Comparison of ENCODE assay signal across 11 mouse cellular contexts in genomic region chr10:66914288-66914975, GRCm38 (mm10).
DNase-seq lines count a peak whose midpoint lies in the region; ATAC-seq and TF ChIP-seq lines count a peak whose summit lies in the region.
"Had no signal": no experiment of that assay in that cellular context is flagged by ENCODE, and none has a peak within 500 bp of the region (broad histone marks: within the 10 kb centered on the region; RNA-seq: fewer than 3 reads in every experiment).

No protein-coding gene starts in this region.

- no peak for DNase-seq in stomach, postnatal 0 days (ENCODE audit: low spot score)
- DNase-seq in limb, embryonic 10.5 days (ENCODE audit: low spot score): no peak
- DNase-seq in layer of hippocampus, adult 9-10 months (ENCODE audit: low spot score): no peak
- no peak for DNase-seq in cerebellum, adult 8-10 months

- ATAC-seq in stomach, embryonic 14.5 days (ENCODE audit: insufficient number of reproducible peaks, insufficient read depth, low FRiP score, low read depth): no peak
- ATAC-seq in stomach, postnatal 0 days (ENCODE audit: low FRiP score, low TSS enrichment): no peak
- no peak for ATAC-seq in forebrain, embryonic 15.5 days (replicated peaks)
- ATAC-seq in activated CD4-positive, CD25-positive, alpha-beta regulatory T cell, adult 4 months: no peak
- ATAC-seq in megakaryocyte, adult 5-6 weeks (ENCODE audit: poor library complexity, severe bottlenecking): no peak
- ATAC-seq: Patski had no signal

- peaks cover 23% of the 10 kb centered on the region for H3K4me1 ChIP-seq in stomach, embryonic 14.5 days (ENCODE audit: control insufficient read depth, insufficient read depth, low read length)
- peaks cover 5% of the 10 kb centered on the region for H3K4me1 ChIP-seq in stomach, postnatal 0 days (replicated peaks; ENCODE audit: control insufficient read depth, insufficient read depth)
- H3K4me1 ChIP-seq in forebrain, embryonic 15.5 days: peaks cover 30% of the 10 kb centered on the region
- H3K4me1 ChIP-seq in limb, embryonic 10.5 days: peaks cover 50% of the 10 kb centered on the region

- peak overlapping the region; percentile 52; the same call in 1 of the 2 replicates for H3K27ac ChIP-seq in stomach, embryonic 14.5 days (ENCODE audit: low read length)
- H3K27ac ChIP-seq in stomach, postnatal 0 days (replicated peaks): no peak overlapping the region
- peak overlapping the region; percentile 5; the same call in 1 of the 2 replicates for H3K27ac ChIP-seq in forebrain, embryonic 15.5 days (replicated peaks)
- peak overlapping the region; percentile 51 for H3K27ac ChIP-seq in limb, embryonic 10.5 days
- H3K27ac ChIP-seq: embryonic facial prominence, embryonic 13.5 days; intestine, embryonic 15.5 days had no signal

- no peaks in the 10 kb centered on the region for H3K27me3 ChIP-seq in stomach, embryonic 14.5 days (ENCODE audit: control insufficient read depth, insufficient read depth, low read length)
- H3K27me3 ChIP-seq in stomach, postnatal 0 days (ENCODE audit: control insufficient read depth, insufficient read depth, low read length): no peaks in the 10 kb centered on the region
- H3K27me3 ChIP-seq in forebrain, embryonic 15.5 days: no peaks in the 10 kb centered on the region
- H3K27me3 ChIP-seq in limb, embryonic 10.5 days (ENCODE audit: low read depth, poor library complexity, severe bottlenecking): no peaks in the 10 kb centered on the region
- H3K27me3 ChIP-seq: embryonic facial prominence, embryonic 13.5 days; intestine, embryonic 15.5 days; Patski had no signal

- no peak overlapping the region for H3K4me3 ChIP-seq in stomach, embryonic 14.5 days (ENCODE audit: low read depth, low read length)
- no peak overlapping the region for H3K4me3 ChIP-seq in stomach, postnatal 0 days (ENCODE audit: low read depth, low read length)
- H3K4me3 ChIP-seq in forebrain, embryonic 15.5 days: no peak overlapping the region
- H3K4me3 ChIP-seq in limb, embryonic 10.5 days: no peak overlapping the region
- H3K4me3 ChIP-seq: embryonic facial prominence, embryonic 13.5 days; intestine, embryonic 15.5 days had no signal

- TF ChIP-seq EP300 in stomach, postnatal 0 days (optimal IDR thresholded peaks at IDR 0.05): no peak

- H3K9me3 ChIP-seq in stomach, embryonic 14.5 days (ENCODE audit: control insufficient read depth, low read depth, low read length): no peaks in the 10 kb centered on the region
- no peaks in the 10 kb centered on the region for H3K9me3 ChIP-seq in stomach, postnatal 0 days (ENCODE audit: control insufficient read depth, low read length)
- H3K9me3 ChIP-seq in forebrain, embryonic 15.5 days: no peaks in the 10 kb centered on the region
- H3K9me3 ChIP-seq in limb, embryonic 10.5 days (replicated peaks): no peaks in the 10 kb centered on the region
- H3K9me3 ChIP-seq: embryonic facial prominence, embryonic 13.5 days; intestine, embryonic 15.5 days had no signal

- no peak for TF ChIP-seq CTCF in stomach, postnatal 0 days (IDR thresholded peaks at IDR 0.05; ENCODE audit: low read depth)

- H3K4me2 ChIP-seq in stomach, embryonic 14.5 days (replicated peaks; ENCODE audit: low read depth, low read length): no peak overlapping the region
- H3K4me2 ChIP-seq in stomach, postnatal 0 days (replicated peaks; ENCODE audit: low read depth): no peak overlapping the region
- no peak overlapping the region for H3K4me2 ChIP-seq in forebrain, embryonic 15.5 days (replicated peaks)
- H3K4me2 ChIP-seq: embryonic facial prominence, embryonic 13.5 days; intestine, embryonic 15.5 days had no signal

- WGBS in stomach, embryonic 14.5 days: 45% methylated on average over 12 of the region's 12 CpGs
- 55% methylated on average over 12 of the region's 12 CpGs for WGBS in stomach, postnatal 0 days
- WGBS in forebrain, embryonic 15.5 days: 35% methylated on average over 12 of the region's 12 CpGs
- WGBS in limb, embryonic 10.5 days: 48% methylated on average over 12 of the region's 12 CpGs

- no peak overlapping the region for H3K9ac ChIP-seq in stomach, embryonic 14.5 days (replicated peaks; ENCODE audit: low read depth, low read length)
- H3K9ac ChIP-seq in stomach, postnatal 0 days (ENCODE audit: low read length): no peak overlapping the region
- H3K9ac ChIP-seq in forebrain, embryonic 15.5 days (replicated peaks): no peak overlapping the region
- H3K9ac ChIP-seq: embryonic facial prominence, embryonic 13.5 days; intestine, embryonic 15.5 days had no signal

- H3K36me3 ChIP-seq in stomach, embryonic 14.5 days (ENCODE audit: control insufficient read depth, insufficient read depth, low read length): no peaks in the 10 kb centered on the region
- no peaks in the 10 kb centered on the region for H3K36me3 ChIP-seq in stomach, postnatal 0 days (ENCODE audit: control insufficient read depth, insufficient read depth, low read length)
- no peaks in the 10 kb centered on the region for H3K36me3 ChIP-seq in forebrain, embryonic 15.5 days
- no peaks in the 10 kb centered on the region for H3K36me3 ChIP-seq in limb, embryonic 10.5 days
- H3K36me3 ChIP-seq: embryonic facial prominence, embryonic 13.5 days; intestine, embryonic 15.5 days had no signal
